Mouse (Mus musculus) heart, postnatal 0 days (tissue): ENCODE measurements at regions not wholly inside any gene's neighbourhood (a gene's known extent, or its start where the extent isn't known, plus 50 kb on each side); places are given as distances from the start of the nearest gene placed in this dataset.
"Not testable (repeated sequence)": the region's sequence is repeated elsewhere in the genome, so short reads cannot be mapped to it uniquely, and the experiment has no call there.

ENCODE experiments used
- ATAC-seq: fragments of 200-750 bp; cut with Nextera tagmentation; 2 replicates; pipeline ENCODE4 v1.8.0; 2017; ENCODE audit warnings: low read depth, moderate number of reproducible peaks, moderate library complexity; ENCODE audit not compliant: insufficient read depth
- DNase-seq: peaks from one replicate; pipeline ENCODE4 v3.0.0-alpha.2; 2016; ENCODE audit warnings: low spot score
- H3K27ac ChIP-seq: fragments of 300-500 bp; sonication (generic); 2 replicates; pipeline ENCODE4 v1.5.1; 2014; ENCODE audit warnings: low read depth, mild to moderate bottlenecking
- H3K27me3 ChIP-seq: fragments of 300-500 bp; sonication (generic); 2 replicates; pipeline ENCODE4 v1.6.1; 2014; ENCODE audit warnings: low read length, mixed read lengths; ENCODE audit not compliant: control insufficient read depth, insufficient read depth
- H3K36me3 ChIP-seq: fragments of 300-500 bp; sonication (generic); replicated peaks from 2 replicates; pipeline ENCODE4 v1.6.1; 2014; ENCODE audit warnings: low read length, mixed read lengths; ENCODE audit not compliant: control insufficient read depth, insufficient read depth
- H3K4me1 ChIP-seq: fragments of 300-500 bp; sonication (generic); 2 replicates; pipeline ENCODE4 v1.6.1; 2014; ENCODE audit warnings: antibody characterized with exemption; ENCODE audit not compliant: control insufficient read depth, insufficient read depth
- H3K4me2 ChIP-seq: fragments of 300-500 bp; sonication (generic); 2 replicates; pipeline ENCODE4 v1.6.1; 2014; ENCODE audit warnings: low read depth, mild to moderate bottlenecking, low read length, moderate library complexity
- H3K4me3 ChIP-seq: fragments of 300-500 bp; sonication (generic); 2 replicates; pipeline ENCODE4 v1.5.1; 2014; ENCODE audit warnings: low read depth, low read length
- H3K9ac ChIP-seq: fragments of 300-500 bp; sonication (generic); replicated peaks from 2 replicates; pipeline ENCODE4 v1.6.1; 2014; ENCODE audit warnings: low read depth, low read length, mixed read lengths
- H3K9me3 ChIP-seq: fragments of 300-500 bp; sonication (generic); replicated peaks from 2 replicates; pipeline ENCODE4 v1.6.1; 2016; ENCODE audit warnings: low read length; ENCODE audit not compliant: control insufficient read depth
- CTCF ChIP-seq: IDR thresholded peaks from 2 replicates; pipeline ENCODE4 v1.5.1; 2016; ENCODE audit warnings: antibody characterized with exemption, control low read depth, low read depth
- EP300 ChIP-seq: IDR thresholded peaks from 2 replicates; pipeline ENCODE4 v1.6.1; 2016; ENCODE audit warnings: antibody characterized with exemption, low read depth
- WGBS: fragments of 180-500 bp; shearing (Covaris S2); extraction: QIAGEN DNeasy Blood & Tissue Kit; methylation state at CpG from one replicate; pipeline ENCODE4 v1.1.7; 2014; 5-methylcytosine and 5-hydroxymethylcytosine counted together

- Histone ChIP-seq H3K4me2 (no peak overlapping the region), H3K9me3 (no peaks in the 10 kb centered on the region), H3K4me3 (no peak overlapping the region), H3K36me3 (no peaks in the 10 kb centered on the region), H3K27me3 (no peaks in the 10 kb centered on the region), H3K4me1 (no peaks in the 10 kb centered on the region), H3K9ac (no peak overlapping the region), H3K27ac (no peak overlapping the region)
- 83% methylated on average over 1 of the region's 1 CpGs for WGBS
- ATAC-seq: no peak
- no peak for DNase-seq
- TF ChIP-seq CTCF (no peak), EP300 (no peak)
Observed at GRCm38 (mm10) chr6:6496789-6497188, 81.7 kb downstream of the Sem1 start.

- DNase-seq (no peak), ATAC-seq (no peak)
- Histone ChIP-seq H3K4me3 (no peak overlapping the region), H3K27me3 (no peaks in the 10 kb centered on the region), H3K27ac (no peak overlapping the region), H3K4me2 (no peak overlapping the region), H3K9me3 (no peaks in the 10 kb centered on the region), H3K9ac (no peak overlapping the region), H3K36me3 (no peaks in the 10 kb centered on the region), H3K4me1 (no peaks in the 10 kb centered on the region)
- WGBS: 87% methylated on average over 4 of the region's 4 CpGs
- no peak for TF ChIP-seq EP300
- no peak for TF ChIP-seq CTCF
Observed at GRCm38 (mm10) chr6:6496336-6496735, 82.1 kb downstream of the Sem1 start.

DNA sequence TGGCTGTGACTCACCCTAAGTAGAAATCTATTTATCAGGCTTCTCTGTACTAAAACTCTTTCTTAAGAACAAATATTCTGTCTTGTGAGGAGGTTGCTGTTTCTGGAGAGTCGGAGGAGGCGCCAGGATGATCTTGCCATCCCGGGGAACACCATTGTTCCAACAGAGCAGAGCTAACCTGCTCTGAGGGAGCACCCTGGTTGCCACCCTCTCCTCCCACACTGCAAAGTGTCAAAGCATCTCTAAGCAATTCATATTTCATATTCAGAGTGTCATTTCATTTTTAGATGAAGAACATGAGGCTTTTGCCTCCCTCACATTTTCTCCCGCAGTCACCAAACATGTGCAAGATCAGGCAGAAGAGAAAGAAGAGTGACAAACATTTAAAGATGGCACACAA is 90.3 kb downstream of the Sem1 start:
- no peak for TF ChIP-seq CTCF
- TF ChIP-seq EP300: no peak
- ATAC-seq: no peak

DNA sequence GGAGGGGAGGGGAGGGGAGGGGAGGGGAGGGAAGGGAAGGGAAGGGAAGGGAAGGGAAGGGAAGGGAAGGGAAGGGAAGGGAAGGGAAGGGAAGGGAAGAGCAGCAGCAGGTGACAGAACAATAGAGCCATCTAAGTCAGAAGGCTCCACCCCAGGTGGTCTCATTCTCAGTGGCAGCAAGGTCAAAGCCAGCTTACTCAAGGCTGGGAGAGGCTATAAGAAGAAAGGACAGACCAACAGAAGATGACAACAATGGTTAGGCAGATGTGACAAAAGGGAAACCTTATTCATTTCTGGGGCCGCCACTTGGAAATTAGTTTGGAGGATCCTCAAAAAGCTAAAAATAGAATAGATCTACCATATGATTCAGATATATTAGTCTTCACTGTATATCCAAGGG is 96.9 kb downstream of the Sem1 start:
- not testable (repeated sequence) for DNase-seq, H3K36me3 ChIP-seq, H3K27ac ChIP-seq, H3K4me2 ChIP-seq, ATAC-seq, H3K9me3 ChIP-seq, H3K9ac ChIP-seq, H3K27me3 ChIP-seq, H3K4me1 ChIP-seq, H3K4me3 ChIP-seq
- 94% methylated on average over 1 of the region's 1 CpGs for WGBS

More for the DNA sequence above, 90.3 kb downstream of the Sem1 start:
- Histone ChIP-seq H3K27me3 (no peaks in the 10 kb centered on the region), H3K4me3 (no peak overlapping the region), H3K36me3 (no peaks in the 10 kb centered on the region), H3K4me2 (no peak overlapping the region), H3K9ac (no peak overlapping the region), H3K4me1 (no peaks in the 10 kb centered on the region), H3K27ac (no peak overlapping the region), H3K9me3 (no peaks in the 10 kb centered on the region)
- no peak for DNase-seq
- 78% methylated on average over 4 of the region's 4 CpGs for WGBS

DNA sequence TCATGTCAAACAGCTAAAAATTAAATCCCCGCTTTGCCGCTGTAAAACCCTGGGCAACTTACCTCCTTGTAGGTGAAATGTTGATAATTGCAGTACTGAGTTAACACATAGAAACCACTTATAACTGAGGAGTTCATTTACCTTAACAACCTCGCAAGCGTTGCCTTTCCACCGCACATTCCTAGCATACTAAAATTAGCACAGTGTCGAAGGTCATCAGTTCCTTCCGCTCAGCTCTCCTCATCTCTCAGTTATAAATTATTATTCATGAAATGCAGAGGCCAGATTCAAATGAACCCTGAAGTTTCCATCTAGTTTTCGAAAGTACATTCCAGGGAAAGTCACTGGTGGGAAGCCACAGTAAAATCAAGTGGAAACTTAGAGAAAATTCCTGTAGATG is 108.1 kb downstream of the Sem1 start:
- no peak for TF ChIP-seq CTCF
- TF ChIP-seq EP300: no peak
- Histone ChIP-seq H3K4me3 (no peak overlapping the region), H3K9ac (no peak overlapping the region), H3K27me3 (no peaks in the 10 kb centered on the region), H3K9me3 (no peaks in the 10 kb centered on the region), H3K36me3 (no peaks in the 10 kb centered on the region), H3K27ac (no peak overlapping the region), H3K4me1 (0 out of 2 replicates have a peak, but pooled peaks cover 13% of the 10 kb centered on the region), H3K4me2 (no peak overlapping the region)
- ATAC-seq (no peak), DNase-seq (no peak)
- 45% methylated on average over 8 of the region's 8 CpGs for WGBS

DNA sequence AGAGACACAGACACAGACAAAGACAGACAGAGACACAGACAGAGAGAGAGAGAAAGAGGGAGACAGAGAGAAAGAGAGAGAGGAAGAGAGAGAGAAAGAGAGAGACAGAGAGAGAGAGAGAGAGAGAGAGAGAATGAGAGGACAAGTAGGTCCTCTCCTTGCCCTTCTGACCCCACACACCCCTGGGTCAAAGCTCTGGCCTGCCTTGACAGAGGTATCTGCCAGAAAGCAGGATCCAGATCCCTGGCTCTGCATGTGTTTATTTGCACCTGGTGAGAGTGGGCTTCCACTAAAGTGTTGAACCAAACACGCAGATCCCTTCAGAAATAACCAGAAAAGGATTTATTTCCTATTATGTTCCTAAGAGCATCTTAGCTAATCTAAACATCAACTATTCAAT is 110.9 kb downstream of the Sem1 start:
- Histone ChIP-seq H3K9me3 (no peaks in the 10 kb centered on the region), H3K9ac (no peak overlapping the region), H3K4me2 (no peak overlapping the region), H3K36me3 (no peaks in the 10 kb centered on the region), H3K27ac (no peak overlapping the region; the same call in 1 of the 2 replicates), H3K27me3 (no peaks in the 10 kb centered on the region), H3K4me1 (0 out of 2 replicates have a peak, but pooled peaks cover 13% of the 10 kb centered on the region), H3K4me3 (no peak overlapping the region)
- DNase-seq: no peak
- ATAC-seq: no peak
- TF ChIP-seq EP300: no peak
- TF ChIP-seq CTCF: no peak
- 52% methylated on average over 1 of the region's 1 CpGs for WGBS
